Mouse (Mus musculus) G1E (cell line): ENCODE results near the gene Klhl2. TPM values are rescaled to one million over a fixed set of nuclear protein-coding genes. Genes with fewer than 3 reads are reported as not detected.

ENCODE experiments used
- ATAC-seq: 2 replicates; pipeline ENCODE4 v1.8.0; 2016; ENCODE audit warnings: mild to moderate bottlenecking; ENCODE audit not compliant: insufficient number of reproducible peaks, poor library complexity, low FRiP score, severe bottlenecking; ENCODE audit errors: extremely low read depth
- DNase-seq: peaks from one replicate; pipeline ENCODE4 v3.0.0; 2012; ENCODE audit warnings: low spot score
- H3K27me3 ChIP-seq: 2 replicates; pipeline ENCODE4 v1.6.1; 2012; ENCODE audit warnings: mild to moderate bottlenecking, low read length, inconsistent platforms; ENCODE audit not compliant: insufficient read depth
- H3K36me3 ChIP-seq: replicated peaks from 2 replicates; pipeline ENCODE3; 2012; ENCODE audit warnings: mild to moderate bottlenecking, inconsistent platforms
- H3K4me1 ChIP-seq: 2 replicates; pipeline ENCODE4 v1.6.1; 2012; ENCODE audit warnings: low read depth, low read length, inconsistent platforms, mixed read lengths; ENCODE audit not compliant: insufficient read depth
- H3K4me3 ChIP-seq: 2 replicates; pipeline ENCODE4 v1.5.1; 2012; ENCODE audit warnings: low read depth, mild to moderate bottlenecking, inconsistent platforms, low read length, moderate library complexity, mixed read lengths
- H3K9me3 ChIP-seq: replicated peaks from 2 replicates; pipeline ENCODE4 v1.6.1; 2012; ENCODE audit warnings: inconsistent platforms
- CTCF ChIP-seq: IDR thresholded peaks from 2 replicates; pipeline ENCODE4 v1.5.1; 2012; ENCODE audit warnings: low read depth, low read length, inconsistent platforms, mixed read lengths
- GATA1 ChIP-seq: IDR thresholded peaks from 2 replicates; pipeline ENCODE4 v1.6.1; 2012; ENCODE audit warnings: borderline replicate concordance, low read length, inconsistent platforms, mixed read lengths
- GATA2 ChIP-seq: IDR thresholded peaks from 2 replicates; pipeline ENCODE4 v1.6.1; 2012; ENCODE audit warnings: low read depth, low read length, inconsistent platforms, borderline replicate concordance
- POLR2AphosphoS5 ChIP-seq: IDR thresholded peaks from 2 replicates; pipeline ENCODE4 v1.6.1; 2012; ENCODE audit warnings: low read depth, low read length, inconsistent platforms; ENCODE audit not compliant: insufficient replicate concordance
- TAL1 ChIP-seq: conservative IDR thresholded peaks from 2 replicates; pipeline ENCODE4 v1.6.1; 2012; ENCODE audit warnings: low read depth, low read length, inconsistent platforms, mixed read lengths
- polyA plus RNA-seq: library from polyadenylated mRNA; stranded (reverse); fragments of >175 nt; gene quantifications from 2 replicates; pipeline ENCODE4 v1.2.3, GENCODE M21; 2012
- total RNA-seq, 2 experiments: library from RNA; stranded (forward) in 1 of 2; stranded (reverse) in 1 of 2; fragments of 200-1000 nt in 1 of 2; fragments of >200 nt in 1 of 2; fragmentation: Nextera tagmentation in 1 of 2; gene quantifications; 2 replicates each; pipeline ENCODE4 v1.2.3; 2014 to 2017

The Klhl2 gene
- total and polyA plus RNA-seq, 3 experiments: 4.2 to 14.2 (median 8.6) TPM

GRCm38 (mm10) chr8:64768645-64769044, 81.2 kb downstream of the Klhl2 start:
- Histone ChIP-seq H3K27me3 (no peaks in the 10 kb centered on the region), H3K36me3 (peaks cover 47% of the 10 kb centered on the region), H3K4me3 (no peak overlapping the region), H3K9me3 (no peaks in the 10 kb centered on the region), H3K4me1 (peaks cover 6% of the 10 kb centered on the region; the same call in 1 of the 2 replicates)
- DNase-seq: no peak
- TF ChIP-seq TAL1 (no peak), POLR2AphosphoS5 (no peak), CTCF (no peak), GATA2 (no peak)
- ATAC-seq: no peak

GRCm38 (mm10) chr8:64767047-64767446, 82.8 kb downstream of the Klhl2 start:
- no peak overlapping the region for H3K4me3 ChIP-seq
- TF ChIP-seq POLR2AphosphoS5 (no peak), CTCF (no peak), GATA1 (no peak), GATA2 (no peak), TAL1 (no peak)
- ATAC-seq (no peak), DNase-seq (no peak)
- H3K9me3 ChIP-seq: no peaks in the 10 kb centered on the region
- no peaks in the 10 kb centered on the region for H3K27me3 ChIP-seq
- peaks cover 56% of the 10 kb centered on the region for H3K36me3 ChIP-seq
- H3K4me1 ChIP-seq: peaks cover 6% of the 10 kb centered on the region; the same call in 1 of the 2 replicates

- DNase-seq (no peak), ATAC-seq (no peak)
- Histone ChIP-seq H3K36me3 (peaks cover 63% of the 10 kb centered on the region), H3K9me3 (no peaks in the 10 kb centered on the region), H3K4me1 (no peaks in the 10 kb centered on the region; the same call in 1 of the 2 replicates), H3K4me3 (no peak overlapping the region), H3K27me3 (no peaks in the 10 kb centered on the region)
- no peak for TF ChIP-seq POLR2AphosphoS5
- no peak for TF ChIP-seq CTCF
- no peak for TF ChIP-seq GATA2
- no peak for TF ChIP-seq TAL1
- no peak for TF ChIP-seq GATA1
These were observed 85.7 kb downstream of the Klhl2 start for GRCm38 (mm10) chr8:64764075-64764474.

GRCm38 (mm10) chr8:64762751-64763150, 87.1 kb downstream of the Klhl2 start:
- ATAC-seq (no peak), DNase-seq (no peak)
- Histone ChIP-seq H3K27me3 (no peaks in the 10 kb centered on the region), H3K9me3 (no peaks in the 10 kb centered on the region), H3K36me3 (peaks cover 61% of the 10 kb centered on the region), H3K4me3 (no peak overlapping the region), H3K4me1 (no peaks in the 10 kb centered on the region; the same call in 1 of the 2 replicates)
- TF ChIP-seq GATA1 (no peak), POLR2AphosphoS5 (no peak), CTCF (no peak), TAL1 (no peak), GATA2 (no peak)

- H3K4me3 ChIP-seq: no peak overlapping the region
- no peaks in the 10 kb centered on the region for H3K27me3 ChIP-seq
- no peak for TF ChIP-seq CTCF
- no peak for TF ChIP-seq POLR2AphosphoS5
- TF ChIP-seq GATA2: no peak
- no peak for TF ChIP-seq GATA1
- no peak for TF ChIP-seq TAL1
- peaks cover 59% of the 10 kb centered on the region for H3K36me3 ChIP-seq
- no peaks in the 10 kb centered on the region; the same call in 1 of the 2 replicates for H3K4me1 ChIP-seq
- DNase-seq: no peak
- no peaks in the 10 kb centered on the region for H3K9me3 ChIP-seq
- no peak for ATAC-seq
These were observed 88.4 kb downstream of the Klhl2 start for GRCm38 (mm10) chr8:64761430-64761829.

- TF ChIP-seq TAL1 (no peak), GATA2 (no peak), GATA1 (no peak), CTCF (no peak), POLR2AphosphoS5 (no peak)
These were observed 91.9 kb downstream of the Klhl2 start for GRCm38 (mm10) chr8:64757956-64758355.

More at GRCm38 (mm10) chr8:64757956-64758355, 91.9 kb downstream of the Klhl2 start:
- peaks cover 77% of the 10 kb centered on the region for H3K36me3 ChIP-seq
- no peaks in the 10 kb centered on the region for H3K4me1 ChIP-seq
- no peak for ATAC-seq
- H3K27me3 ChIP-seq: no peaks in the 10 kb centered on the region
- H3K4me3 ChIP-seq: no peak overlapping the region
- no peaks in the 10 kb centered on the region for H3K9me3 ChIP-seq
- DNase-seq: no peak
